Mouse (Mus musculus): ENCODE data around the gene Ahnak. TPM values are rescaled to one million over a fixed set of nuclear protein-coding genes. Genes with fewer than 3 reads are reported as not detected.
"Not testable (repeated sequence)": the region's sequence is repeated elsewhere in the genome, so short reads cannot be mapped to it uniquely, and the experiment has no call there.

The Ahnak gene
- polyA plus RNA-seq, 1 experiment, result 8.0 TPM

DNA sequence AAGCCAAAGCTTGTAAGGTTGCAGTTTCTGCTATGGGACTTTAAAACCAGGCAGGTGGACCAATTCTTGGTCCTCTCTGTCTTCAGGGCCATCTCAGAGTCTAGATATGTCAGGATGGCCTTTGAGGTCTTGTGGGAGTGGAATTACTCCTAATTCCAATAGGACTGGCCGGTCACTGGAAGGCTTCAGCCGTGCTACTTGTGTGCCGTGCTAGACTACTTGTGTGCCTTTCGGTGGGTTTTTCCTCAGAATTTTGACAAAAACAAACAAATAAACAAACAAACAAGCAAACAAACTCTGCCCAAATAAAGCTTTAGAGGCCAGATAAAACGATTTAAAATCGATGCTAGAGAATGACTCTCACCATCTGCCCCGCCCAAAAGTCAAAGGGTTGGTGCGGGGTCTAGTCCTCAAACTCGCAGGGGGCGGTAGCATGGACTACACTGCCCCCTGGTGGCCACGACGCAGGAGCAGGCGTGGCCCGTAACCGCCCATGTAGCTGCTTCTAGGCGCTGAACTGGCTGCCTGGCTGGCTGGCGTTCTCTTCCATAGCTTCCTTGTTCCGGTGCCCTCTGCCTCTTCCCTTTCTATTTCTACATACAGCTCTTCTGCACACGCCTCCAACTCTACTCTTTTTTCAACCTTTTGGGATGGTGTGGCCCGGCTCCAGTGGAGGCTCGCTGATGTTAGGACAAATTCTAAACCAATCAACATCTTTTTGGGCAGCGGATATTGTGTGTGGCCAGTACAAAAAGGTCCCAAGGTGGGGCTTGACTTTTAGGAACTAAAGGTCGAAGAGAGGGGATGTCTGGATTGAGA lies 93.3 kb downstream of the Ahnak start:
- Histone ChIP-seq H3K27ac (ENCODE audit: insufficient read depth, low read length) (no peak overlapping the region), H3K4me3 (ENCODE audit: extremely low read depth, insufficient read depth, insufficient read length) (no peak overlapping the region)
- DNase-seq (ENCODE audit: low read depth in 1 of 2, low spot score in 2 of 2), result peak; percentile 55 to 75

GRCm38 (mm10) chr19:9083010-9083355 lies 93.9 kb downstream of the Ahnak start:
- Histone ChIP-seq H3K36me3 (ENCODE audit: control insufficient read depth, insufficient read depth, low read length) (no peaks in the 10 kb centered on the region), H3K4me1 (ENCODE audit: control insufficient read depth, insufficient read depth, insufficient read length) (peaks cover 2% of the 10 kb centered on the region; the same call in 1 of the 2 replicates), H3K4me3 (ENCODE audit: extremely low read depth, insufficient read depth, insufficient read length) (no peak overlapping the region), H3K27me3 (ENCODE audit: control insufficient read depth, insufficient read depth, low read length) (no peaks in the 10 kb centered on the region), H3K27ac (ENCODE audit: insufficient read depth, low read length) (no peak overlapping the region)
- no peak for DNase-seq (ENCODE audit: low read depth in 1 of 2, low spot score in 2 of 2)
- TF ChIP-seq POLR2A (IDR thresholded peaks at IDR 0.05; ENCODE audit: low read depth, low read length), result no peak
- TF ChIP-seq CTCF (IDR thresholded peaks at IDR 0.05; ENCODE audit: extremely low read depth, insufficient read depth, insufficient read length, insufficient replicate concordance), result no peak
- WGBS, result 93% methylated on average over 2 of the region's 2 CpGs

More for the DNA sequence above, 93.3 kb downstream of the Ahnak start:
- TF ChIP-seq POLR2A (IDR thresholded peaks at IDR 0.05; ENCODE audit: low read depth, low read length), result no peak
- TF ChIP-seq CTCF (IDR thresholded peaks at IDR 0.05; ENCODE audit: extremely low read depth, insufficient read depth, insufficient read length, insufficient replicate concordance), result peak; percentile 98
- Histone ChIP-seq H3K4me1 (ENCODE audit: control insufficient read depth, insufficient read depth, insufficient read length) (peaks cover 2% of the 10 kb centered on the region; the same call in 1 of the 2 replicates), H3K36me3 (ENCODE audit: control insufficient read depth, insufficient read depth, low read length) (no peaks in the 10 kb centered on the region), H3K27me3 (ENCODE audit: control insufficient read depth, insufficient read depth, low read length) (no peaks in the 10 kb centered on the region)
- 23% methylated on average over 23 of the region's 23 CpGs for WGBS

DNA sequence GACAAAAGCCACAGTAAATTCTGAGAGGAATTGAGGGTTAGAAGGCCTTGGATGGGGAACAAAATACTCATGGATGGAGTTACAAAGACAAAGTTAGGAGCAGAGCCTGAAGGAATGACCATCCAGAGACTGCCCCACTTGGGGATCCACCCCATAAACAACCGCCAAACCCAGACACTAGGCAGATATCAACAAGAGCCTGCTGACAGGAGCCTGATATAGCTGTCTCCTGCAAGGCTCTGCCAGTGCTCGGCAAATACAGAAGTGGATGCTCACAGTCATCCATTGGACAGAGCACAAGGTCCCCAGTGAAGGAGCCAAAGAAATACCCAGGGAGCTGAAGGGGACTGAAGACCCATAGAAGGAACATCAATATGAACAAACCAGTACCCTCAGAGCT lies 94.8 kb downstream of the Ahnak start:
- H3K4me3 ChIP-seq (ENCODE audit: extremely low read depth, insufficient read depth, insufficient read length); H3K27me3 ChIP-seq (ENCODE audit: control insufficient read depth, insufficient read depth, low read length); DNase-seq (ENCODE audit: low read depth in 1 of 2, low spot score in 2 of 2); H3K27ac ChIP-seq (ENCODE audit: insufficient read depth, low read length); H3K4me1 ChIP-seq (ENCODE audit: control insufficient read depth, insufficient read depth, insufficient read length); H3K36me3 ChIP-seq (ENCODE audit: control insufficient read depth, insufficient read depth, low read length): not testable (repeated sequence)
- 77% methylated on average over 2 of the region's 2 CpGs for WGBS

GRCm38 (mm10) chr19:9087821-9088220 lies 98.7 kb downstream of the Ahnak start, which contains the start of gene Scgb1a1:
Gene Scgb1a1, minus strand, starts transcription at chr19:9087958.
- H3K4me1 ChIP-seq (ENCODE audit: control insufficient read depth, insufficient read depth, insufficient read length), result no peaks in the 10 kb centered on the region
- TF ChIP-seq POLR2A (IDR thresholded peaks at IDR 0.05; ENCODE audit: low read depth, low read length) (no peak), CTCF (IDR thresholded peaks at IDR 0.05; ENCODE audit: extremely low read depth, insufficient read depth, insufficient read length, insufficient replicate concordance) (no peak)
- no peak within 1 kb of the TSS for H3K27ac ChIP-seq (ENCODE audit: insufficient read depth, low read length)
- no peaks in the 10 kb centered on the region for H3K36me3 ChIP-seq (ENCODE audit: control insufficient read depth, insufficient read depth, low read length)
- 80% methylated on average over 4 of the region's 4 CpGs for WGBS
- no peak for DNase-seq (ENCODE audit: low read depth in 1 of 2, low spot score in 2 of 2)
- no peaks in the 10 kb centered on the region for H3K27me3 ChIP-seq (ENCODE audit: control insufficient read depth, insufficient read depth, low read length)
- no peak within 1 kb of the TSS for H3K4me3 ChIP-seq (ENCODE audit: extremely low read depth, insufficient read depth, insufficient read length)

DNA sequence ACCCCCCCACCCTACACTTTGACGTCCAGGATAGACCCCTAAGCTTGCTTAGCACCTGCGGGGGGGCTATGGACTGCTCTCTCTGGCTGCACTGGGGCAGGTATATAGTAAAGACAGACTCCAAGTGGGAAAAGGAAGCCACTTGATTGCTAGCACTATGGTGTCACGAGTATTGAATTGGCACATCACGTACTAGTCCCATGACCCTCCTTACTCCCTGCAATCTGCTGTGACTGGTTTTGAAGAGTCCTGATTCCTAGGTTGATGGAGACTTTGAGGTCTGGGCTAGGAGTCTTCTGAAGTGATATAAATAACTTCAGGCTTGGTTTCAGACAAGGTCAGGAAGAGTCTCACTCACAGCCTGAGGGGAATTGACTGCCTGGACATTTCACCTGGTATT lies 101.1 kb downstream of the Ahnak start:
- H3K36me3 ChIP-seq (ENCODE audit: control insufficient read depth, insufficient read depth, low read length), result no peaks in the 10 kb centered on the region
- no peak overlapping the region for H3K4me3 ChIP-seq (ENCODE audit: extremely low read depth, insufficient read depth, insufficient read length)
- no peaks in the 10 kb centered on the region for H3K4me1 ChIP-seq (ENCODE audit: control insufficient read depth, insufficient read depth, insufficient read length)
- no peaks in the 10 kb centered on the region for H3K27me3 ChIP-seq (ENCODE audit: control insufficient read depth, insufficient read depth, low read length)
- WGBS, result 79% methylated on average over 4 of the region's 4 CpGs
- no peak overlapping the region for H3K27ac ChIP-seq (ENCODE audit: insufficient read depth, low read length)
- DNase-seq (ENCODE audit: low read depth in 1 of 2, low spot score in 2 of 2), result no peak
- no peak for TF ChIP-seq CTCF (IDR thresholded peaks at IDR 0.05; ENCODE audit: extremely low read depth, insufficient read depth, insufficient read length, insufficient replicate concordance)
- no peak for TF ChIP-seq POLR2A (IDR thresholded peaks at IDR 0.05; ENCODE audit: low read depth, low read length)

DNA sequence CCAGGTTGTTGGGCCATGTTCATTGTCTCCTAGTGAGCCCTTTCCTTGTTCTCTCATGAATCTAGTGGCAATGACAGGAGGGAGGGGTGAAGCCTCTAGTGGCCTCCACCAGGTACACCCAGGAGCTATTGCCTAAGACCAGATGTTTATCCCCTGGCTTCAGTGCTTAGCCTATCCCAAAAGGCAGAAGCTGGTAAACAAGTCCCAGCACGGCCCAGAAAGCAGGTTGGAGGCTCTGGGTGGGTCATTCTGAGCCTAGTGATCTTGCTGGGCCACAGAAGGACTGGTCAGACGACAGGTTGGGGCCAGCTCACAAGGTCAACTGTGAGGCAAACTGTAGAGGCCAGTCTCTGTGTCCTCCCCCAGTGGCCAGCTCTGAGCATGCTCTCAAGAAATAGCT lies 101.6 kb downstream of the Ahnak start:
- DNase-seq (ENCODE audit: low read depth in 1 of 2, low spot score in 2 of 2), result no peak
- Histone ChIP-seq H3K27me3 (ENCODE audit: control insufficient read depth, insufficient read depth, low read length) (no peaks in the 10 kb centered on the region), H3K4me3 (ENCODE audit: extremely low read depth, insufficient read depth, insufficient read length) (no peak overlapping the region), H3K4me1 (ENCODE audit: control insufficient read depth, insufficient read depth, insufficient read length) (no peaks in the 10 kb centered on the region), H3K27ac (ENCODE audit: insufficient read depth, low read length) (no peak overlapping the region), H3K36me3 (ENCODE audit: control insufficient read depth, insufficient read depth, low read length) (no peaks in the 10 kb centered on the region)
- WGBS, result 75% methylated on average over 2 of the region's 2 CpGs
- no peak for TF ChIP-seq POLR2A (IDR thresholded peaks at IDR 0.05; ENCODE audit: low read depth, low read length)
- TF ChIP-seq CTCF (IDR thresholded peaks at IDR 0.05; ENCODE audit: extremely low read depth, insufficient read depth, insufficient read length, insufficient replicate concordance), result no peak

DNA sequence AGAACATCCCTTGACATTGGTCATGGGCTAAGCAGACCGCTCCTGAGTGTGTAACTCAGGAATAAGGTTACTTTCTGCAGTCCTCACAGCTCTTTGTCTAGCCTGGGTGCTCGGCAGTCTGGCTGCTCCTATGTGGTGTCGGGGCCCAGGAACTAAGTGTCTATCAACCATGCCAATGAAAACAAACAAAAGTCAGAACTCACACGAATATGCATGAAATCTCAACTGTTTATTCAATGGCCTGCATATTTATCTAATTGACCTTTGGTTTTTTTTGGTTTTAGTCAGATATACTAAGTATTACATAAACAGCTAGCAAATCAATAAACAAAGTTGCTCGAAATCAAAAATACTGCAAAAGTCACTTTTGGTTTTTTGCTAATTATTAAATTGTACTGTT lies 106.0 kb downstream of the Ahnak start:
- 87% methylated on average over 5 of the region's 5 CpGs for WGBS
- Histone ChIP-seq H3K36me3 (ENCODE audit: control insufficient read depth, insufficient read depth, low read length) (no peaks in the 10 kb centered on the region), H3K27me3 (ENCODE audit: control insufficient read depth, insufficient read depth, low read length) (no peaks in the 10 kb centered on the region), H3K4me1 (ENCODE audit: control insufficient read depth, insufficient read depth, insufficient read length) (no peaks in the 10 kb centered on the region), H3K27ac (ENCODE audit: insufficient read depth, low read length) (no peak overlapping the region), H3K4me3 (ENCODE audit: extremely low read depth, insufficient read depth, insufficient read length) (no peak overlapping the region)
- TF ChIP-seq POLR2A (IDR thresholded peaks at IDR 0.05; ENCODE audit: low read depth, low read length) (no peak), CTCF (IDR thresholded peaks at IDR 0.05; ENCODE audit: extremely low read depth, insufficient read depth, insufficient read length, insufficient replicate concordance) (no peak)
- no peak for DNase-seq (ENCODE audit: low read depth in 1 of 2, low spot score in 2 of 2)
